In genomic region chr1:182019926-182020801, GRCm38 (mm10) we compare ENCODE assay signal across 8 mouse cellular contexts. TPM values are rescaled to one million over a fixed set of nuclear protein-coding genes. Genes with fewer than 3 reads are reported as not detected.
DNase-seq lines count a peak whose midpoint lies in the region; ATAC-seq and TF ChIP-seq lines count a peak whose summit lies in the region.

TSS of gene Enah (minus strand) at chr1:182019990.

- TF ChIP-seq POLR2A in ES-Bruce4 (IDR thresholded peaks at IDR 0.05; ENCODE audit: insufficient read depth, low read length), result no peak

- no peaks in the 10 kb centered on the region for H3K4me1 ChIP-seq in ES-Bruce4 (ENCODE audit: control insufficient read depth, insufficient read depth, low read length)
- peaks cover 10% of the 10 kb centered on the region for H3K4me1 ChIP-seq in forebrain, postnatal 0 days (ENCODE audit: insufficient read depth)

- ATAC-seq in forebrain, postnatal 0 days, result peak; percentile 83

- peak within 1 kb of the TSS; percentile 100 for H3K4me3 ChIP-seq in ES-Bruce4 (ENCODE audit: low read depth, low read length)
- H3K4me3 ChIP-seq in forebrain, postnatal 0 days (ENCODE audit: low read depth, low read length), result peak within 1 kb of the TSS; percentile 89
- peak within 1 kb of the TSS; percentile 98 for H3K4me3 ChIP-seq in layer of hippocampus, adult 2 months

- no peak for TF ChIP-seq CTCF in ES-Bruce4 (IDR thresholded peaks at IDR 0.05; ENCODE audit: low read depth, low read length)
- no peak for TF ChIP-seq CTCF in forebrain, postnatal 0 days (IDR thresholded peaks at IDR 0.05; ENCODE audit: low read depth)
- no peak for TF ChIP-seq CTCF in layer of hippocampus, adult 2 months (conservative IDR thresholded peaks at IDR 0.05)

- DNase-seq in cerebellum, adult 11-12 months, result peak; percentile 71
- DNase-seq in forebrain, postnatal 0 days, result peak; percentile 90
- DNase-seq in heart, postnatal 14 days, result peak; percentile 77 to 84
- peak; percentile 56 to 76 for DNase-seq in layer of hippocampus, adult 2 months (ENCODE audit: low spot score in 2 of 2)
- DNase-seq in lung, adult 18-20 months, result peak; percentile 44 to 60
- peak; percentile 64 for DNase-seq in ovary, adult 18-20 months (ENCODE audit: low spot score)
- DNase-seq in urinary bladder, postnatal 14 days (ENCODE audit: low spot score), result peak; percentile 74

- peaks cover 13% of the 10 kb centered on the region for H3K36me3 ChIP-seq in ES-Bruce4 (ENCODE audit: control insufficient read depth, insufficient read depth, low read length, poor library complexity, severe bottlenecking)
- H3K36me3 ChIP-seq in forebrain, postnatal 0 days (ENCODE audit: insufficient read depth), result no peaks in the 10 kb centered on the region

- peak within 1 kb of the TSS; percentile 94 for H3K27ac ChIP-seq in ES-Bruce4 (ENCODE audit: insufficient read depth, low read length)
- H3K27ac ChIP-seq in forebrain, postnatal 0 days (ENCODE audit: low read depth, low read length), result peak within 1 kb of the TSS; percentile 98
- H3K27ac ChIP-seq in layer of hippocampus, adult 2 months, result peak within 1 kb of the TSS; percentile 95

- peak within 1 kb of the TSS; percentile 63 for H3K4me2 ChIP-seq in forebrain, postnatal 0 days (ENCODE audit: low read depth)

- intact Hi-C loops in heart, postnatal 14 days (cut with DNase I), result loop anchor here (2.0 to 5.0 kb wide), 2 partner anchors 48 to 95 kb away; no protein-coding TSS in a partner anchor

- under 1% methylated on average over 66 of the region's 109 CpGs for WGBS in forebrain, postnatal 0 days

- peak within 1 kb of the TSS; percentile 100 for H3K9ac ChIP-seq in ES-Bruce4 (ENCODE audit: low read depth, poor library complexity, severe bottlenecking)
- peak within 1 kb of the TSS; percentile 85 for H3K9ac ChIP-seq in forebrain, postnatal 0 days

- TF ChIP-seq EP300 in ES-Bruce4 (IDR thresholded peaks at IDR 0.05; ENCODE audit: insufficient read depth, low read depth, low read length), result no peak

- no peaks in the 10 kb centered on the region for H3K27me3 ChIP-seq in ES-Bruce4 (ENCODE audit: control insufficient read depth, insufficient read depth, low read length, poor library complexity, severe bottlenecking)
- no peaks in the 10 kb centered on the region for H3K27me3 ChIP-seq in forebrain, postnatal 0 days (ENCODE audit: insufficient read depth, low read length)

- H3K9me3 ChIP-seq in ES-Bruce4 (replicated peaks; ENCODE audit: control insufficient read depth, insufficient read depth, low read length, poor library complexity, severe bottlenecking), result no peaks in the 10 kb centered on the region
- H3K9me3 ChIP-seq in forebrain, postnatal 0 days (ENCODE audit: low read length), result no peaks in the 10 kb centered on the region

RNA-seq across cellular contexts. Expression of gene Enah, which starts in this region (rescaled TPM):
- 357 and 369 TPM in 2 replicates for polyA plus RNA-seq in ES-Bruce4 (2011; ENCODE audit: insufficient read depth, insufficient read length, low read depth, missing spikeins)
- 75.0 and 88.0 TPM in 2 replicates for total RNA-seq in forebrain, postnatal 0 days (2014; rRNA removed)
- 8.1 and 16.0 TPM in 2 replicates for polyA plus RNA-seq in forebrain, postnatal 0 days (2015; fragmentation: Nextera tagmentation; extraction: Ambion mirVana)
- total RNA-seq in heart, postnatal 14 days (2021), result 10 to 100 TPM; 90.6 to 92.1 TPM
- total RNA-seq in layer of hippocampus, adult 2 months (2021), result 100 to 1,000 TPM; 192 to 203 TPM

Comparison
In these comparisons a context has a peak if more than half of its experiments do, and no peak if none do; other contexts are left out.
1. Peak in every context shown above with its lines: DNase-seq, ATAC-seq, H3K4me3 ChIP-seq and H3K27ac ChIP-seq.
2. RNA of gene Enah (polyA plus RNA-seq): 357 to 369 TPM in ES-Bruce4; 8.1 to 16.0 TPM in forebrain, postnatal 0 days; every median in the first group is over 10 times any median in the second.